Mouse (Mus musculus) kidney, embryonic 15.5 days (tissue): ENCODE measurements around the gene Ildr2. TPM values are rescaled to one million over a fixed set of nuclear protein-coding genes. Genes with fewer than 3 reads are reported as not detected.
A peak's percentile ranks its signal among the peaks of the same experiment; 100 is the strongest.

Experiments
- ATAC-seq: fragments of 200-750 bp; cut with Nextera tagmentation; replicated peaks from 2 replicates; pipeline ENCODE4 v1.8.0; 2017; ENCODE audit warnings: moderate TSS enrichment; ENCODE audit not compliant: low FRiP score
- H3K27ac ChIP-seq: fragments of 300-500 bp; sonication (generic); 2 replicates; pipeline ENCODE4 v1.5.1; 2015; ENCODE audit warnings: mild to moderate bottlenecking, inconsistent platforms
- H3K27me3 ChIP-seq: fragments of 300-500 bp; sonication (generic); 2 replicates; pipeline ENCODE4 v1.6.1; 2015; ENCODE audit warnings: inconsistent platforms
- H3K36me3 ChIP-seq: fragments of 300-500 bp; sonication (generic); 2 replicates; pipeline ENCODE4 v1.6.1; 2015; ENCODE audit warnings: inconsistent platforms
- H3K4me1 ChIP-seq: fragments of 300-500 bp; sonication (generic); 2 replicates; pipeline ENCODE4 v1.6.1; 2015; ENCODE audit warnings: inconsistent platforms
- H3K4me2 ChIP-seq: fragments of 300-500 bp; sonication (generic); 2 replicates; pipeline ENCODE4 v1.6.1; 2015; ENCODE audit warnings: moderate library complexity, mild to moderate bottlenecking, inconsistent platforms
- H3K4me3 ChIP-seq: fragments of 300-500 bp; sonication (generic); replicated peaks from 2 replicates; pipeline ENCODE4 v1.5.1; 2015; ENCODE audit warnings: mild to moderate bottlenecking, inconsistent platforms
- H3K9ac ChIP-seq: fragments of 300-500 bp; sonication (generic); 2 replicates; pipeline ENCODE4 v1.6.1; 2015; ENCODE audit warnings: mild to moderate bottlenecking, inconsistent platforms
- H3K9me3 ChIP-seq: fragments of 300-500 bp; sonication (generic); replicated peaks from 2 replicates; pipeline ENCODE4 v1.6.1; 2016; ENCODE audit warnings: inconsistent platforms
- WGBS: fragments of 180-500 bp; shearing (Covaris S2); methylation state at CpG from one replicate; pipeline ENCODE4 v1.1.7; 2015; ENCODE audit warnings: mixed read lengths; 5-methylcytosine and 5-hydroxymethylcytosine counted together
- polyA plus RNA-seq: library from polyadenylated mRNA; unstranded; fragments of >200 nt; fragmentation: Nextera tagmentation; extraction: Ambion mirVana; gene quantifications from 2 replicates; pipeline ENCODE4 v1.2.1, GENCODE M21; 2015

Gene Ildr2
- polyA plus RNA-seq, 1 experiment from 2014 or later, result 1.7 TPM

- Histone ChIP-seq H3K9ac (no peak overlapping the region), H3K4me1 (no peaks in the 10 kb centered on the region), H3K4me3 (no peak overlapping the region), H3K36me3 (no peaks in the 10 kb centered on the region), H3K27ac (no peak overlapping the region), H3K27me3 (no peaks in the 10 kb centered on the region), H3K9me3 (no peaks in the 10 kb centered on the region), H3K4me2 (no peak overlapping the region)
- 90% methylated on average over 6 of the region's 6 CpGs for WGBS
- ATAC-seq, result no peak
Observed at GRCm38 (mm10) chr1:166290562-166290961, 36.6 kb downstream of the Ildr2 start.

GRCm38 (mm10) chr1:166293086-166293485 is 39.1 kb downstream of the Ildr2 start:
- Histone ChIP-seq H3K36me3 (no peaks in the 10 kb centered on the region), H3K4me3 (no peak overlapping the region), H3K4me1 (peaks cover 6% of the 10 kb centered on the region; the same call in 1 of the 2 replicates), H3K9ac (no peak overlapping the region), H3K27ac (no peak overlapping the region), H3K4me2 (no peak overlapping the region), H3K27me3 (peaks cover 14% of the 10 kb centered on the region; the same call in 1 of the 2 replicates), H3K9me3 (no peaks in the 10 kb centered on the region)
- no peak for ATAC-seq
- 80% methylated on average over 3 of the region's 3 CpGs for whole genome bisulfite sequencing

GRCm38 (mm10) chr1:166295548-166295947 is 41.6 kb downstream of the Ildr2 start:
- peak; percentile 40; the same call in 1 of the 2 replicates for ATAC-seq
- WGBS, result 73% methylated on average over 7 of the region's 7 CpGs
- H3K9me3 ChIP-seq, result no peaks in the 10 kb centered on the region
- no peaks in the 10 kb centered on the region for H3K36me3 ChIP-seq
- H3K4me2 ChIP-seq, result no peak overlapping the region
- no peak overlapping the region for H3K4me3 ChIP-seq
- H3K27me3 ChIP-seq, result peaks cover 23% of the 10 kb centered on the region
- H3K4me1 ChIP-seq, result peaks cover 8% of the 10 kb centered on the region; the same call in 1 of the 2 replicates
- H3K27ac ChIP-seq, result no peak overlapping the region
- no peak overlapping the region for H3K9ac ChIP-seq

- Histone ChIP-seq H3K9me3 (no peaks in the 10 kb centered on the region), H3K27me3 (peaks cover 27% of the 10 kb centered on the region), H3K4me2 (no peak overlapping the region), H3K36me3 (no peaks in the 10 kb centered on the region), H3K9ac (no peak overlapping the region), H3K4me3 (no peak overlapping the region), H3K4me1 (peaks cover 8% of the 10 kb centered on the region; the same call in 1 of the 2 replicates), H3K27ac (no peak overlapping the region)
- 74% methylated on average over 9 of the region's 9 CpGs for WGBS
- ATAC-seq, result no peak
Observed at GRCm38 (mm10) chr1:166296371-166296770, 42.4 kb downstream of the Ildr2 start.

GRCm38 (mm10) chr1:166296971-166297370 is 43.0 kb downstream of the Ildr2 start:
- peaks cover 29% of the 10 kb centered on the region for H3K27me3 ChIP-seq
- H3K4me3 ChIP-seq, result no peak overlapping the region
- no peaks in the 10 kb centered on the region for H3K36me3 ChIP-seq
- no peaks in the 10 kb centered on the region for H3K9me3 ChIP-seq
- H3K4me1 ChIP-seq, result peaks cover 8% of the 10 kb centered on the region; the same call in 1 of the 2 replicates
- H3K9ac ChIP-seq, result no peak overlapping the region
- WGBS, result 58% methylated on average over 8 of the region's 8 CpGs
- H3K27ac ChIP-seq, result no peak overlapping the region
- ATAC-seq, result no peak
- no peak overlapping the region for H3K4me2 ChIP-seq

- H3K4me3 ChIP-seq, result no peak overlapping the region
- WGBS, result 45% methylated on average over 15 of the region's 15 CpGs
- no peak; the same call in 1 of the 2 replicates for ATAC-seq
Observed at GRCm38 (mm10) chr1:166297499-166298111, 43.7 kb downstream of the Ildr2 start.

GRCm38 (mm10) chr1:166298884-166299283 is 44.9 kb downstream of the Ildr2 start:
- peaks cover 8% of the 10 kb centered on the region; the same call in 1 of the 2 replicates for H3K4me1 ChIP-seq
- H3K9ac ChIP-seq, result no peak overlapping the region
- no peaks in the 10 kb centered on the region for H3K9me3 ChIP-seq
- H3K27ac ChIP-seq, result no peak overlapping the region
- H3K36me3 ChIP-seq, result no peaks in the 10 kb centered on the region
- peaks cover 29% of the 10 kb centered on the region for H3K27me3 ChIP-seq
- no peak overlapping the region for H3K4me3 ChIP-seq
- WGBS, result 83% methylated on average over 2 of the region's 2 CpGs
- no peak overlapping the region for H3K4me2 ChIP-seq
- ATAC-seq, result no peak

More at GRCm38 (mm10) chr1:166297499-166298111, 43.7 kb downstream of the Ildr2 start:
- no peak overlapping the region for H3K9ac ChIP-seq
- no peaks in the 10 kb centered on the region for H3K36me3 ChIP-seq
- peaks cover 8% of the 10 kb centered on the region; the same call in 1 of the 2 replicates for H3K4me1 ChIP-seq
- H3K4me2 ChIP-seq, result 0 out of 2 replicates have a peak overlapping the region, but pooled peaks have one; percentile 16
- no peak overlapping the region for H3K27ac ChIP-seq
- H3K27me3 ChIP-seq, result peaks cover 29% of the 10 kb centered on the region
- H3K9me3 ChIP-seq, result no peaks in the 10 kb centered on the region

GRCm38 (mm10) chr1:166299821-166300220 is 45.9 kb downstream of the Ildr2 start:
- H3K4me2 ChIP-seq, result no peak overlapping the region
- 78% methylated on average over 8 of the region's 8 CpGs for WGBS
- ATAC-seq, result no peak
- no peak overlapping the region for H3K27ac ChIP-seq
- no peak overlapping the region for H3K9ac ChIP-seq
- H3K4me1 ChIP-seq, result peaks cover 8% of the 10 kb centered on the region; the same call in 1 of the 2 replicates
- no peak overlapping the region for H3K4me3 ChIP-seq
- H3K36me3 ChIP-seq, result no peaks in the 10 kb centered on the region
- H3K9me3 ChIP-seq, result no peaks in the 10 kb centered on the region
- H3K27me3 ChIP-seq, result peaks cover 34% of the 10 kb centered on the region

- Histone ChIP-seq H3K27me3 (peaks cover 34% of the 10 kb centered on the region), H3K36me3 (no peaks in the 10 kb centered on the region), H3K9me3 (no peaks in the 10 kb centered on the region), H3K4me1 (peaks cover 8% of the 10 kb centered on the region; the same call in 1 of the 2 replicates), H3K27ac (no peak overlapping the region), H3K4me3 (no peak overlapping the region), H3K9ac (no peak overlapping the region), H3K4me2 (no peak overlapping the region)
- ATAC-seq, result no peak
- WGBS, result 60% methylated on average over 3 of the region's 3 CpGs
Observed at GRCm38 (mm10) chr1:166300526-166300925, 46.6 kb downstream of the Ildr2 start.

GRCm38 (mm10) chr1:166304352-166305240 is 50.7 kb downstream of the Ildr2 start:
- H3K9me3 ChIP-seq, result no peaks in the 10 kb centered on the region
- H3K27me3 ChIP-seq, result peaks cover 42% of the 10 kb centered on the region
- ATAC-seq, result no peak
- no peak overlapping the region for H3K27ac ChIP-seq
- no peak overlapping the region for H3K9ac ChIP-seq
- peaks cover 13% of the 10 kb centered on the region for H3K4me1 ChIP-seq
- H3K4me2 ChIP-seq, result no peak overlapping the region
- no peak overlapping the region for H3K4me3 ChIP-seq
- WGBS, result 76% methylated on average over 8 of the region's 8 CpGs
- H3K36me3 ChIP-seq, result no peaks in the 10 kb centered on the region

- Histone ChIP-seq H3K9me3 (no peaks in the 10 kb centered on the region), H3K4me3 (peak overlapping the region; percentile 54), H3K27me3 (peaks cover 49% of the 10 kb centered on the region), H3K4me1 (peaks cover 14% of the 10 kb centered on the region), H3K4me2 (peak overlapping the region; percentile 95), H3K27ac (no peak overlapping the region), H3K36me3 (no peaks in the 10 kb centered on the region), H3K9ac (peak overlapping the region; percentile 35; the same call in 1 of the 2 replicates)
- WGBS, result 18% methylated on average over 5 of the region's 5 CpGs
- 0 out of 2 replicates have a peak, but pooled peaks have one; percentile 9 for ATAC-seq
Observed at GRCm38 (mm10) chr1:166308471-166308850, 54.5 kb downstream of the Ildr2 start.
